Mouse (Mus musculus) skeletal muscle tissue, adult 2 months (tissue): Measurements from ENCODE around the gene Tmem232.
"Not testable (repeated sequence)": the region's sequence is repeated elsewhere in the genome, so short reads cannot be mapped to it uniquely, and the experiment has no call there.

ENCODE experiments used
- DNase-seq: peaks from one replicate; pipeline ENCODE4 v3.0.0-alpha.2; 2012; ENCODE audit warnings: low read depth, low spot score

Tmem232 gene

DNA sequence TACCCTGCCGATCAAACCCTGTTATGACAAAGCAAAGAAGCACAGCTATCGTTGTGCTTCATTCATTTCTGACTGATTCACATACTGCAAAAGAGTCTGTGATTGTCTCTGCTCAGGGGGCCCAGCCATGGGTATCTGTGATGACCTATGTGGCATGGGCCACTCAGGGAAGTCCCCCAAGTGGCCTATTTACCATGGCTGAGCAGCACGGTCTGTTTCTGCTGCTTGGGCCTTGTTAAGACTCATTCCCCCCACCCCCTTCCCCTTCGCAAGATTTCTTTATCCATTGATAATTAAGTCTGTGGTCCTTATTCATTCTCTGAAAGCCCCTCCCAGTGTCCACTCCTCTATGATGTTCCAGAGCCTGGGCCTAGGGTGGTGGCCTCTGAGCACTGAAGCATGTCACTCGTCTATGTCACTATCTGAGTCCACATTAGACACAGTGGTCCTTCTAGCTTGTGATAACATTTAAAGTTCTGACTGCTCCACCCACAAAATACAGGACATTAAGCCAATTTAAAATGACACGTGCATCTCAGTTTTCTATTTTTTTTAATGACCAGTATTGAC lies 315.1 kb downstream of the Tmem232 start:
- DNase-seq = no peak

DNA sequence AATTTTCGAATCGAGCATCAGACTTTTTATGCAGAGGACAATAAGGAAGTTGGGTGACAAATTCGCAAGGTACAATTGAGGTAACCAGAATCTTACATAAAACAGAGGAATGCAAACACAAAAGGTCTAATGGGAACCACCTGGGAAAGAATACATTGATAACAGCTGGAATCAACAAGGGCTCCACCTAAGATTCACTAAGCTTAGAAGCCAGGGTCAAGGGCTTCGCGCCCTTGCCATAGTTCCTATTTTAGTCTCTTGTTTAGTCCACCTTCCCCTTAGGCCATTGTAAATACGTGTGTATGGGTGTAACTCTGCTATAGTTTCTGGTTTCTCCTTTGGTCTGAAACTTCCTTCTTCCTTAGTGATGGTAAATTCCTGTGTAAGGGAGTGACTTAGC lies 318.9 kb downstream of the Tmem232 start:
- not testable (repeated sequence) for DNase-seq
